Mouse (Mus musculus) bone marrow, adult 2 months (tissue): Measurements from ENCODE around the gene Vwa3a.

Experiments
- CTCF ChIP-seq: fragments of 200-500 bp; IDR thresholded peaks from 2 replicates; pipeline ENCODE4 v1.5.1; 2011; ENCODE audit warnings: low read length, control low read depth; ENCODE audit not compliant: control insufficient read depth, insufficient read depth
- POLR2A ChIP-seq: fragments of 200-500 bp; IDR thresholded peaks from 2 replicates; pipeline ENCODE4 v1.6.1; 2011; ENCODE audit warnings: low read depth, mild to moderate bottlenecking, control low read depth, low read length, borderline replicate concordance; ENCODE audit not compliant: control insufficient read depth

DNA sequence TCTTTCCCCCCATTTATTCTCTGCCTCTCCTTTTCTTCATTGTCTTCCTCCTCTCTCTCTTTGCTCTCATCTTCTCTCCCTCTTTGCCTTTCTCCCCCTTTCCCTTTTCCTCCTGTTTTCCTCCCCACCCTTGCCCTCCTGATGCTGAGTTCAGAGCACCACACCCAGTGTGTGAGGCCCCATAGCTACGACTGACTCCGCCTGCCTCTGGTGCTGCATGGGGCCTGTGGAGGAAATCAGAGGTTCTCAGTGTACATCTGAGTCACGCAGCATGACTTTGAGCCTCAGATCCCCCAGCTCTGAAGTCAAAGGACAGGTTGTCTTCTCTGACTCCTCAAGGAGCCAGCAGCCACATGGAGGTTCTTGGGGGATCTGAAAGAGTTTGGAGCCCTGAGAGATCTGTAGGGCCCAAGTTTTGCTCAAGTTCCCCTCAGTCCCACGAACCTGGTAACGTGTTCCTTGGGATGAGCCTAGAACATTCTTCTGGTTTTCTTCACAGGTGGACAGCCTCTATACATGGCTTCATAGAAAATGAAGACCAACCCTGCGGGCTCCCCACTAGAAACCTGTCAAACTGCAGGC is 72.8 kb downstream of the Vwa3a start, which contains the start of gene Gm5737:
- TF ChIP-seq CTCF = no peak
- TF ChIP-seq POLR2A = no peak
